Mouse (Mus musculus) liver, embryonic 13.5 days (tissue): ENCODE results near the gene Caskin2. TPM values are rescaled to one million over a fixed set of nuclear protein-coding genes. Genes with fewer than 3 reads are reported as not detected.

Experiments used
- ATAC-seq: fragments of 200-750 bp; cut with Nextera tagmentation; 2 replicates; pipeline ENCODE4 v1.8.0; 2017; ENCODE audit warnings: low read depth, mild to moderate bottlenecking, moderate number of reproducible peaks, moderate library complexity
- DNase-seq: peaks from one replicate; pipeline ENCODE4 v3.0.0; 2022
- H3K27ac ChIP-seq: fragments of 300-500 bp; sonication (generic); 2 replicates; pipeline ENCODE4 v1.5.1; 2015; ENCODE audit warnings: moderate library complexity, mild to moderate bottlenecking, inconsistent platforms
- H3K27me3 ChIP-seq: fragments of 300-500 bp; sonication (generic); 2 replicates; pipeline ENCODE4 v1.6.1; 2015; ENCODE audit warnings: mild to moderate bottlenecking, inconsistent platforms
- H3K36me3 ChIP-seq: fragments of 300-500 bp; sonication (generic); 2 replicates; pipeline ENCODE4 v1.6.1; 2015; ENCODE audit warnings: mild to moderate bottlenecking, inconsistent platforms
- H3K4me1 ChIP-seq: fragments of 300-500 bp; sonication (generic); replicated peaks from 2 replicates; pipeline ENCODE4 v1.6.1; 2015; ENCODE audit warnings: inconsistent platforms
- H3K4me2 ChIP-seq: fragments of 300-500 bp; sonication (generic); 2 replicates; pipeline ENCODE4 v1.6.1; 2015; ENCODE audit warnings: inconsistent platforms, mild to moderate bottlenecking, moderate library complexity
- H3K4me3 ChIP-seq: fragments of 300-500 bp; sonication (generic); replicated peaks from 2 replicates; pipeline ENCODE4 v1.5.1; 2015; ENCODE audit warnings: mild to moderate bottlenecking, inconsistent platforms
- H3K9ac ChIP-seq: fragments of 300-500 bp; sonication (generic); 2 replicates; pipeline ENCODE4 v1.6.1; 2015; ENCODE audit warnings: mild to moderate bottlenecking, inconsistent platforms
- H3K9me3 ChIP-seq: fragments of 300-500 bp; sonication (generic); replicated peaks from 2 replicates; pipeline ENCODE4 v1.6.1; 2016; ENCODE audit warnings: inconsistent platforms
- WGBS: fragments of 180-500 bp; shearing (Covaris S2); methylation state at CpG from one replicate; pipeline ENCODE4 v1.1.7; 2015; ENCODE audit not compliant: insufficient replicate concordance; 5-methylcytosine and 5-hydroxymethylcytosine counted together
- polyA plus RNA-seq: library from polyadenylated mRNA; unstranded; fragments of >200 nt; fragmentation: Nextera tagmentation; extraction: Ambion mirVana; gene quantifications from 2 replicates; pipeline ENCODE4 v1.2.1, GENCODE M21; 2015

Gene Caskin2
- polyA plus RNA-seq, 1 experiment from 2014 or later, result 5.7 TPM

GRCm38 (mm10) chr11:115814605-115815450 lies 1.4 kb upstream of the Caskin2 start, which contains the start of gene Tsen54:
TSS of gene Tsen54 (plus strand) at chr11:115814724.
- peaks cover 54% of the 10 kb centered on the region for H3K4me1 ChIP-seq
- under 1% methylated on average over 84 of the region's 84 CpGs for WGBS
- ATAC-seq (peak; percentile 54), DNase-seq (peak; percentile 81)
- H3K36me3 ChIP-seq, result peaks cover 44% of the 10 kb centered on the region
- H3K27ac ChIP-seq, result peak within 1 kb of the TSS; percentile 81
- H3K9ac ChIP-seq, result peak within 1 kb of the TSS; percentile 87
- H3K9me3 ChIP-seq, result no peaks in the 10 kb centered on the region
- H3K4me2 ChIP-seq, result peak within 1 kb of the TSS; percentile 95
- H3K4me3 ChIP-seq, result peak within 1 kb of the TSS; percentile 76
- no peaks in the 10 kb centered on the region for H3K27me3 ChIP-seq

- 11% methylated on average over 28 of the region's 28 CpGs for WGBS
- DNase-seq (no peak), ATAC-seq (peak; percentile 2)
- Histone ChIP-seq H3K4me2 (peak overlapping the region; percentile 95), H3K9ac (peak overlapping the region; percentile 87), H3K9me3 (no peaks in the 10 kb centered on the region), H3K4me3 (peak overlapping the region; percentile 76), H3K36me3 (peaks cover 31% of the 10 kb centered on the region), H3K27me3 (no peaks in the 10 kb centered on the region), H3K27ac (peak overlapping the region; percentile 84), H3K4me1 (peaks cover 75% of the 10 kb centered on the region)
Observed at GRCm38 (mm10) chr11:115812533-115813420, 662 bp downstream of the Caskin2 start.

- peak overlapping the region; percentile 84 for H3K27ac ChIP-seq
Observed at GRCm38 (mm10) chr11:115812095-115812494, 1.3 kb downstream of the Caskin2 start.

GRCm38 (mm10) chr11:115811381-115812093 lies 1.9 kb downstream of the Caskin2 start:
- Histone ChIP-seq H3K27me3 (no peaks in the 10 kb centered on the region), H3K4me2 (peak overlapping the region; percentile 95), H3K4me3 (peak overlapping the region; percentile 76), H3K4me1 (peaks cover 87% of the 10 kb centered on the region), H3K27ac (peak overlapping the region; percentile 15; the same call in 1 of the 2 replicates), H3K36me3 (peaks cover 35% of the 10 kb centered on the region), H3K9me3 (no peaks in the 10 kb centered on the region), H3K9ac (peak overlapping the region; percentile 87; the same call in 1 of the 2 replicates)
- DNase-seq, result no peak
- ATAC-seq, result no peak
- 86% methylated on average over 20 of the region's 20 CpGs for WGBS

More at GRCm38 (mm10) chr11:115812095-115812494, 1.3 kb downstream of the Caskin2 start:
- Histone ChIP-seq H3K4me3 (peak overlapping the region; percentile 76), H3K4me2 (peak overlapping the region; percentile 95), H3K27me3 (no peaks in the 10 kb centered on the region), H3K9me3 (no peaks in the 10 kb centered on the region), H3K9ac (peak overlapping the region; percentile 87), H3K4me1 (peaks cover 82% of the 10 kb centered on the region), H3K36me3 (peaks cover 33% of the 10 kb centered on the region)
- DNase-seq (no peak), ATAC-seq (no peak)
- 70% methylated on average over 7 of the region's 7 CpGs for WGBS

GRCm38 (mm10) chr11:115810377-115810776 lies 3.1 kb downstream of the Caskin2 start:
- WGBS, result 79% methylated on average over 14 of the region's 14 CpGs
- H3K4me1 ChIP-seq, result peaks cover 86% of the 10 kb centered on the region
- H3K4me3 ChIP-seq, result peak overlapping the region; percentile 6; the same call in 1 of the 2 replicates
- H3K9ac ChIP-seq, result peak overlapping the region; percentile 40
- peaks cover 38% of the 10 kb centered on the region for H3K36me3 ChIP-seq
- DNase-seq (no peak), ATAC-seq (no peak)
- peak overlapping the region; percentile 95 for H3K4me2 ChIP-seq
- H3K27ac ChIP-seq, result peak overlapping the region; percentile 50
- H3K9me3 ChIP-seq, result no peaks in the 10 kb centered on the region
- no peaks in the 10 kb centered on the region for H3K27me3 ChIP-seq

- H3K4me1 ChIP-seq, result peaks cover 91% of the 10 kb centered on the region
- H3K27me3 ChIP-seq, result no peaks in the 10 kb centered on the region
- H3K4me2 ChIP-seq, result peak overlapping the region; percentile 95
- no peak for DNase-seq
- H3K27ac ChIP-seq, result peak overlapping the region; percentile 50
- no peak for ATAC-seq
- H3K9me3 ChIP-seq, result no peaks in the 10 kb centered on the region
- H3K36me3 ChIP-seq, result peaks cover 48% of the 10 kb centered on the region
- peak overlapping the region; percentile 24 for H3K9ac ChIP-seq
- 48% methylated on average over 8 of the region's 8 CpGs for WGBS
- no peak overlapping the region for H3K4me3 ChIP-seq
Observed at GRCm38 (mm10) chr11:115809311-115809781, 4.1 kb downstream of the Caskin2 start.

- 26% methylated on average over 10 of the region's 10 CpGs for WGBS
- Histone ChIP-seq H3K27me3 (no peaks in the 10 kb centered on the region), H3K4me1 (peaks cover 91% of the 10 kb centered on the region), H3K4me2 (peak overlapping the region; percentile 95), H3K4me3 (no peak overlapping the region), H3K36me3 (peaks cover 52% of the 10 kb centered on the region), H3K9ac (peak overlapping the region; percentile 24), H3K9me3 (no peaks in the 10 kb centered on the region), H3K27ac (peak overlapping the region; percentile 50)
- ATAC-seq (no peak), DNase-seq (no peak)
Observed at GRCm38 (mm10) chr11:115808696-115809310, 4.6 kb downstream of the Caskin2 start.

GRCm38 (mm10) chr11:115807971-115808370 lies 5.5 kb downstream of the Caskin2 start:
- Histone ChIP-seq H3K27ac (peak overlapping the region; percentile 85), H3K27me3 (no peaks in the 10 kb centered on the region), H3K4me1 (peaks cover 98% of the 10 kb centered on the region), H3K36me3 (peaks cover 60% of the 10 kb centered on the region), H3K9me3 (no peaks in the 10 kb centered on the region), H3K4me3 (no peak overlapping the region), H3K4me2 (0 out of 2 replicates have a peak overlapping the region, but pooled peaks have one; percentile 8), H3K9ac (no peak overlapping the region)
- WGBS, result 88% methylated on average over 11 of the region's 11 CpGs
- ATAC-seq (no peak), DNase-seq (no peak)

GRCm38 (mm10) chr11:115807306-115807705 lies 6.1 kb downstream of the Caskin2 start:
- 83% methylated on average over 6 of the region's 6 CpGs for WGBS
- H3K9me3 ChIP-seq, result no peaks in the 10 kb centered on the region
- no peaks in the 10 kb centered on the region for H3K27me3 ChIP-seq
- H3K27ac ChIP-seq, result peak overlapping the region; percentile 85
- H3K36me3 ChIP-seq, result peaks cover 67% of the 10 kb centered on the region
- H3K4me1 ChIP-seq, result peaks cover 97% of the 10 kb centered on the region
- H3K4me3 ChIP-seq, result no peak overlapping the region
- 0 out of 2 replicates have a peak overlapping the region, but pooled peaks have one; percentile 8 for H3K4me2 ChIP-seq
- no peak for ATAC-seq
- H3K9ac ChIP-seq, result peak overlapping the region; percentile 3; the same call in 1 of the 2 replicates
- no peak for DNase-seq

- ATAC-seq (no peak), DNase-seq (no peak)
- H3K4me1 ChIP-seq, result peaks cover 89% of the 10 kb centered on the region
- no peaks in the 10 kb centered on the region for H3K27me3 ChIP-seq
- no peak overlapping the region for H3K4me3 ChIP-seq
- WGBS, result 78% methylated on average over 10 of the region's 10 CpGs
- H3K4me2 ChIP-seq, result peak overlapping the region; percentile 37
- peaks cover 70% of the 10 kb centered on the region for H3K36me3 ChIP-seq
- H3K9me3 ChIP-seq, result no peaks in the 10 kb centered on the region
- 0 out of 2 replicates have a peak overlapping the region, but pooled peaks have one; percentile 37 for H3K9ac ChIP-seq
- H3K27ac ChIP-seq, result peak overlapping the region; percentile 85
Observed at GRCm38 (mm10) chr11:115806154-115806553, 7.3 kb downstream of the Caskin2 start.
